Mouse (Mus musculus): Measurements from ENCODE around the gene Zfhx2. TPM values are rescaled to one million over a fixed set of nuclear protein-coding genes. Genes with fewer than 3 reads are reported as not detected.

Zfhx2 gene
- polyA plus RNA-seq, 1 experiment = 10.0 TPM

DNA sequence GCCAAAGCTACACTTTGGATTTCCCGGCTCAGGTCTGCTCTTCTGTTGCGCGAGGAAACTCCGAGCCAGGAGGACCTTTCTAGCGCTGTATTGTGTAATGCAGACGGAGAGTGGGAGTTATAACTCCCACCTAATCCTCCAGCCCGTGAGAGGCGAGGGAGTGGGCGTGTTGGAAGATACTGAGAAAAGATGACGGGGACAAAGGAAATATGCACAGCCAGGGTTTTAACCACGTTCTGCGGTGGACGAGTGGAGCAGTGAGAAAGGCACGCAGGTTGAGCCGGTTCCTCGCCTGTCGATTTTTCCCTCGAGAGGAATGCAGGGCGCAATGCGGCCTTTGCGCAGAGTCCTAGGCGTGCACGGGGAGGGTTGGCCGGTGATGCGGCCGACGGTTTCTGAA lies 77.5 kb downstream of the Zfhx2 start:
- peaks cover 24% of the 10 kb centered on the region for H3K36me3 ChIP-seq (replicated peaks; ENCODE audit: low read length)
- H3K9me3 ChIP-seq = 0 out of 2 replicates have a peak, but pooled peaks cover 2% of the 10 kb centered on the region
- peak overlapping the region; percentile 100 for H3K4me3 ChIP-seq (replicated peaks)
- TF ChIP-seq GATA1 (IDR thresholded peaks at IDR 0.05; ENCODE audit: borderline replicate concordance, low read length) (no peak), FLI1 (IDR thresholded peaks at IDR 0.05; ENCODE audit: low read length) (no peak)
- peaks cover 2% of the 10 kb centered on the region for H3K27me3 ChIP-seq (replicated peaks)
- H3K4me1 ChIP-seq = peaks cover 22% of the 10 kb centered on the region

DNA sequence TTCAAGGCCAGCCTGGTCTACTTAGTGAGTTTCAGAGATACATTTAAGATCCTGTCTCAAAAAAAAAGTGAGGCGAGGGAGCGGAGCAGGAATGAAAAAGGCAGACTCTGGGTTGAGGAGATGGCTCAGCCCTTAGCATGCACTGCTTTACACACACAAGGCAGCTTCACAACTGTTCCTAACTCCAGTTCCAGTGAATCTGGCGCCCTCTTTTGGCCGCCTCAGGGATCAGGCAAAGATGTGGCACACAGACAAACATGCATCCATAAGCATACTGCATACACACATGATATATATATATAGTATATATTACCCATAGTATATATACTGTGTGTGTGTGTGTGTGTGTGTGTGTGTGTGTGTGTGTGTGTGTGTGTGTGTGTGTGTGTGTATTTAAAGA lies 81.0 kb downstream of the Zfhx2 start:
- TF ChIP-seq FLI1 (IDR thresholded peaks at IDR 0.05; ENCODE audit: low read length) (no peak), GATA1 (IDR thresholded peaks at IDR 0.05; ENCODE audit: borderline replicate concordance, low read length) (no peak)
- peaks cover 15% of the 10 kb centered on the region for H3K27me3 ChIP-seq (replicated peaks)
- peaks cover 7% of the 10 kb centered on the region for H3K4me1 ChIP-seq
- 0 out of 2 replicates have a peak, but pooled peaks cover 2% of the 10 kb centered on the region for H3K9me3 ChIP-seq
- H3K36me3 ChIP-seq (replicated peaks; ENCODE audit: low read length) = no peaks in the 10 kb centered on the region
- no peak overlapping the region for H3K4me3 ChIP-seq (replicated peaks)

Other genes with a start within 250 kb of the Zfhx2 start
- gene Homez, start 221.4 kb downstream of the Zfhx2 start, polyA plus RNA-seq (2012; ENCODE audit: insufficient read depth, low replicate concordance) = 1.6 and 2.1 TPM in 2 replicates
- 1.7 and 2.8 TPM in 2 replicates for gene Ppp1r3e, start 214.8 kb downstream of the Zfhx2 start, polyA plus RNA-seq (2012; ENCODE audit: insufficient read depth, low replicate concordance)
- 15.0 and 39.5 TPM in 2 replicates for gene Bcl2l2, start 208.9 kb downstream of the Zfhx2 start, polyA plus RNA-seq (2012; ENCODE audit: insufficient read depth, low replicate concordance)
- 1.6 TPM in 1 of 2 replicates, not detected in the other for gene Gm20521, start 208.9 kb downstream of the Zfhx2 start, polyA plus RNA-seq (2012; ENCODE audit: insufficient read depth, low replicate concordance)
- 94.8 and 258 TPM in 2 replicates for gene Pabpn1, start 199.8 kb downstream of the Zfhx2 start, polyA plus RNA-seq (2012; ENCODE audit: insufficient read depth, low replicate concordance)
- 0.93 and 1.1 TPM in 2 replicates for gene Slc22a17, start 179.2 kb downstream of the Zfhx2 start, polyA plus RNA-seq (2012; ENCODE audit: insufficient read depth, low replicate concordance)
- not detected in 2 replicates for gene Efs, start 166.2 kb downstream of the Zfhx2 start, polyA plus RNA-seq (2012; ENCODE audit: insufficient read depth, low replicate concordance)
- gene Il25, start 159.6 kb downstream of the Zfhx2 start, polyA plus RNA-seq (2012; ENCODE audit: insufficient read depth, low replicate concordance) = not detected in 2 replicates
- gene Cmtm5, start 156.1 kb downstream of the Zfhx2 start, polyA plus RNA-seq (2012; ENCODE audit: insufficient read depth, low replicate concordance) = not detected in 2 replicates
- gene Myh6, start 125.4 kb downstream of the Zfhx2 start, polyA plus RNA-seq (2012; ENCODE audit: insufficient read depth, low replicate concordance) = not detected in 2 replicates
- not detected in 2 replicates for gene Gm17428, start 115.4 kb downstream of the Zfhx2 start, polyA plus RNA-seq (2012; ENCODE audit: insufficient read depth, low replicate concordance)
- not detected in 2 replicates for gene Myh7, start 97.7 kb downstream of the Zfhx2 start, polyA plus RNA-seq (2012; ENCODE audit: insufficient read depth, low replicate concordance)
- 6.0 and 37.4 TPM in 2 replicates for gene Ngdn, start 76.9 kb downstream of the Zfhx2 start, polyA plus RNA-seq (2012; ENCODE audit: insufficient read depth, low replicate concordance)
- gene Thtpa, start 2.5 kb upstream of the Zfhx2 start, polyA plus RNA-seq (2012; ENCODE audit: insufficient read depth, low replicate concordance) = 2.4 and 2.9 TPM in 2 replicates
- gene Ap1g2, start 14.3 kb upstream of the Zfhx2 start, polyA plus RNA-seq (2012; ENCODE audit: insufficient read depth, low replicate concordance) = 8.5 and 13.4 TPM in 2 replicates
- gene Jph4, start 24.6 kb upstream of the Zfhx2 start, polyA plus RNA-seq (2012; ENCODE audit: insufficient read depth, low replicate concordance) = 0.21 and 1.4 TPM in 2 replicates
- not detected in 2 replicates for gene Dhrs2, start 129.7 kb upstream of the Zfhx2 start, polyA plus RNA-seq (2012; ENCODE audit: insufficient read depth, low replicate concordance)

Measured in megakaryocyte, embryonic 14.5 days (primary cell).